Mouse (Mus musculus) limb, embryonic 15.5 days (tissue): ENCODE data around the gene Lcmt1. TPM values are rescaled to one million over a fixed set of nuclear protein-coding genes. Genes with fewer than 3 reads are reported as not detected.

Experiments used
- ATAC-seq: fragments of 200-750 bp; cut with Nextera tagmentation; 2 replicates; pipeline ENCODE4 v1.8.0; 2017; ENCODE audit warnings: low read depth, moderate TSS enrichment; ENCODE audit not compliant: insufficient number of reproducible peaks, low FRiP score, low TSS enrichment
- H3K27ac ChIP-seq: fragments of 300-500 bp; sonication (generic); 2 replicates; pipeline ENCODE4 v1.5.1; 2015; ENCODE audit warnings: moderate library complexity, mild to moderate bottlenecking, inconsistent platforms
- H3K27me3 ChIP-seq: fragments of 300-500 bp; sonication (generic); 2 replicates; pipeline ENCODE4 v1.6.1; 2015; ENCODE audit warnings: inconsistent platforms
- H3K36me3 ChIP-seq: fragments of 300-500 bp; sonication (generic); 2 replicates; pipeline ENCODE4 v1.6.1; 2015; ENCODE audit warnings: inconsistent platforms
- H3K4me1 ChIP-seq: fragments of 300-500 bp; sonication (generic); 2 replicates; pipeline ENCODE4 v1.6.1; 2015; ENCODE audit warnings: inconsistent platforms
- H3K4me2 ChIP-seq: fragments of 300-500 bp; sonication (generic); 2 replicates; pipeline ENCODE4 v1.6.1; 2015; ENCODE audit warnings: mild to moderate bottlenecking, inconsistent platforms
- H3K4me3 ChIP-seq: fragments of 300-500 bp; sonication (generic); 2 replicates; pipeline ENCODE4 v1.5.1; 2015; ENCODE audit warnings: mild to moderate bottlenecking, inconsistent platforms
- H3K9ac ChIP-seq: fragments of 300-500 bp; sonication (generic); 2 replicates; pipeline ENCODE4 v1.6.1; 2015; ENCODE audit warnings: inconsistent platforms
- H3K9me3 ChIP-seq: fragments of 300-500 bp; sonication (generic); 2 replicates; pipeline ENCODE4 v1.6.1; 2016; ENCODE audit warnings: inconsistent platforms
- WGBS: fragments of 180-500 bp; shearing (Covaris S2); methylation state at CpG from one replicate; pipeline ENCODE4 v1.1.7; 2015; 5-methylcytosine and 5-hydroxymethylcytosine counted together
- polyA plus RNA-seq: library from polyadenylated mRNA; unstranded; fragments of >200 nt; fragmentation: Nextera tagmentation; extraction: Ambion mirVana; gene quantifications from 2 replicates; pipeline ENCODE4 v1.2.1, GENCODE M21; 2015

The Lcmt1 gene
- polyA plus RNA-seq, 1 experiment from 2014 or later, result 42.8 TPM

DNA sequence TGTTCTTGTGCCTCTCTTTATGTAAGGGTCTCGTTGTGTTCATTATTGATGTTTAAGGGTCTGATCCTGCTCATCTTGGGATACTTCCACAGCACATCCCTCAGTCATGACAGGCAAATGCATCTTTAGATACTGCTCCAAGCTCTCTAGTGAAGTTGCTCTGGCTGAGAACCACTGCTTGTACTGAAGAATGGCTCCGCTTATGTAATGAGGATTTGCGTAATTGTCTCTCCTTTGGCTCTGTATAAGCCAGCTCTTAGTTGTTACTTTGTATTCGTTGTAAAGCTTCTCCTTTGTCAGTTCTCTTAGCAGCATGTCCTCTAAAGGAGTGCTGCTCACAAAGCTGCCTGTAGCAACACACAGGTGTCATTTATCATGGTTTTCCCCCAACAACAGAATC, 37.4 kb downstream of the Lcmt1 start:
- WGBS, result 91% methylated on average over 4 of the region's 4 CpGs
- Histone ChIP-seq H3K9me3 (no peaks in the 10 kb centered on the region), H3K4me2 (no peak overlapping the region), H3K9ac (no peak overlapping the region), H3K36me3 (peaks cover 49% of the 10 kb centered on the region), H3K27ac (no peak overlapping the region), H3K27me3 (no peaks in the 10 kb centered on the region), H3K4me1 (no peaks in the 10 kb centered on the region), H3K4me3 (no peak overlapping the region)
- no peak for ATAC-seq

- no peak for ATAC-seq
- no peak overlapping the region for H3K9ac ChIP-seq
- no peak overlapping the region for H3K27ac ChIP-seq
- WGBS, result 87% methylated on average over 7 of the region's 7 CpGs
- no peaks in the 10 kb centered on the region for H3K4me1 ChIP-seq
- peaks cover 37% of the 10 kb centered on the region for H3K36me3 ChIP-seq
- H3K27me3 ChIP-seq, result no peaks in the 10 kb centered on the region
- H3K4me2 ChIP-seq, result no peak overlapping the region
- no peak overlapping the region for H3K4me3 ChIP-seq
- H3K9me3 ChIP-seq, result no peaks in the 10 kb centered on the region
Observed at GRCm38 (mm10) chr7:123410502-123410901, 40.9 kb downstream of the Lcmt1 start.

- H3K9ac ChIP-seq, result no peak overlapping the region
- no peak for ATAC-seq
- 84% methylated on average over 1 of the region's 1 CpGs for WGBS
- no peaks in the 10 kb centered on the region for H3K4me1 ChIP-seq
- H3K9me3 ChIP-seq, result no peaks in the 10 kb centered on the region
- H3K36me3 ChIP-seq, result peaks cover 32% of the 10 kb centered on the region
- H3K4me2 ChIP-seq, result no peak overlapping the region
- no peaks in the 10 kb centered on the region for H3K27me3 ChIP-seq
- no peak overlapping the region for H3K4me3 ChIP-seq
- H3K27ac ChIP-seq, result no peak overlapping the region
Observed at GRCm38 (mm10) chr7:123411109-123411508, 41.5 kb downstream of the Lcmt1 start.

GRCm38 (mm10) chr7:123412143-123412542, 42.6 kb downstream of the Lcmt1 start:
- no peaks in the 10 kb centered on the region for H3K9me3 ChIP-seq
- no peak overlapping the region for H3K9ac ChIP-seq
- peaks cover 26% of the 10 kb centered on the region for H3K36me3 ChIP-seq
- H3K4me3 ChIP-seq, result no peak overlapping the region
- H3K4me2 ChIP-seq, result no peak overlapping the region
- WGBS, result 88% methylated on average over 3 of the region's 3 CpGs
- H3K27me3 ChIP-seq, result no peaks in the 10 kb centered on the region
- H3K27ac ChIP-seq, result no peak overlapping the region
- ATAC-seq, result no peak
- no peaks in the 10 kb centered on the region for H3K4me1 ChIP-seq

GRCm38 (mm10) chr7:123416803-123417202, 47.2 kb downstream of the Lcmt1 start:
- Histone ChIP-seq H3K4me1 (no peaks in the 10 kb centered on the region), H3K27ac (no peak overlapping the region), H3K36me3 (peaks cover 39% of the 10 kb centered on the region), H3K9ac (no peak overlapping the region), H3K27me3 (no peaks in the 10 kb centered on the region), H3K4me3 (no peak overlapping the region), H3K4me2 (no peak overlapping the region), H3K9me3 (no peaks in the 10 kb centered on the region)
- 75% methylated on average over 4 of the region's 4 CpGs for WGBS
- ATAC-seq, result no peak

DNA sequence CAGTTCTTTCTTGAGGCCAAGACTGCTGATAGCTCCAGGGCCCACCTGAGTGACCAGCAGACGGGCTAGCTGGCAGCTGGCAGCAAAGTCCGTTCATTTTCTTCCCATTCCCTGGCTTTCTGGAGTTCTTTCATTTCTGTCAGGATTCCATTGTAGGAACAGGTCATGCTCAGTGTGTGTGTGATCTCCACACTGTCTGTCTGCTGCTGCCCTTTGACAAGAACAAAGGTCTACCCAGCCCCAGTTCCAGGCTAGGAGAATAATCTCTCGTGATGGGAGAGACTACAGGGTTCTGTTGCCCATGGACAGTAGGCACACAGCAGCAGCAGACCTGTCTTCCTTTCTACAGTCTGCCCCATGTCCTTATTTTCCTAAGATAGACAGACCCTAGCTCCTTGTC, 48.1 kb downstream of the Lcmt1 start:
- ATAC-seq, result no peak
- Histone ChIP-seq H3K4me2 (no peak overlapping the region), H3K9ac (no peak overlapping the region), H3K9me3 (no peaks in the 10 kb centered on the region), H3K27me3 (no peaks in the 10 kb centered on the region), H3K4me3 (no peak overlapping the region), H3K4me1 (no peaks in the 10 kb centered on the region), H3K27ac (no peak overlapping the region), H3K36me3 (peaks cover 42% of the 10 kb centered on the region)
- WGBS, result 84% methylated on average over 3 of the region's 3 CpGs

- Histone ChIP-seq H3K4me2 (no peak overlapping the region), H3K4me1 (no peaks in the 10 kb centered on the region), H3K36me3 (peaks cover 48% of the 10 kb centered on the region), H3K9me3 (no peaks in the 10 kb centered on the region), H3K27ac (no peak overlapping the region), H3K4me3 (no peak overlapping the region), H3K27me3 (no peaks in the 10 kb centered on the region), H3K9ac (no peak overlapping the region)
- no peak for ATAC-seq
- WGBS, result 92% methylated on average over 4 of the region's 4 CpGs
Observed at GRCm38 (mm10) chr7:123419984-123420383, 50.4 kb downstream of the Lcmt1 start.

DNA sequence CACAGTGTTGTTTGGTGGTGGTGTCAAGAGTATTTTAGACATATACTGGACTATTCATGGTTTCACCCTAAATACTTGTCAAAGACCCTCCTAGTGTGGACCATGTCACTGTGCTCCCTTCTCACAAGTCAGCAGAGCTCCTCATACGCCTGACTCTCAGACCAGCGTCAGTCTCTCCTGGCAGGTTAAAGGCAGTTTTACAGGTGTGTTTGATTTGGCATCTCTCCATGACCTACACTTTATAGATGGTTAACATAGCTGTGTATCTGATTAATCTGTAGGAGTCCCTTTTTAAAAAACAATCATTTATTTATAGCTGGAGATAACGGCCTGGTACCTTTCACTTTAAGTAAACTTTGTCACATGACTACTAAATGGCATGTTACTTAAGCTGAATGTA, 52.4 kb downstream of the Lcmt1 start:
- H3K9me3 ChIP-seq, result no peaks in the 10 kb centered on the region
- no peaks in the 10 kb centered on the region for H3K4me1 ChIP-seq
- H3K9ac ChIP-seq, result no peak overlapping the region
- no peak overlapping the region for H3K4me3 ChIP-seq
- H3K4me2 ChIP-seq, result no peak overlapping the region
- no peak overlapping the region for H3K27ac ChIP-seq
- no peak for ATAC-seq
- peaks cover 55% of the 10 kb centered on the region for H3K36me3 ChIP-seq
- WGBS, result 62% methylated on average over 3 of the region's 3 CpGs
- H3K27me3 ChIP-seq, result no peaks in the 10 kb centered on the region

- Histone ChIP-seq H3K9ac (no peak overlapping the region), H3K27ac (no peak overlapping the region), H3K4me2 (no peak overlapping the region), H3K9me3 (no peaks in the 10 kb centered on the region), H3K4me1 (no peaks in the 10 kb centered on the region), H3K27me3 (no peaks in the 10 kb centered on the region), H3K36me3 (peaks cover 56% of the 10 kb centered on the region), H3K4me3 (no peak overlapping the region)
- ATAC-seq, result no peak
- WGBS, result 91% methylated on average over 6 of the region's 6 CpGs
Observed at GRCm38 (mm10) chr7:123424281-123424680, 54.7 kb downstream of the Lcmt1 start.

DNA sequence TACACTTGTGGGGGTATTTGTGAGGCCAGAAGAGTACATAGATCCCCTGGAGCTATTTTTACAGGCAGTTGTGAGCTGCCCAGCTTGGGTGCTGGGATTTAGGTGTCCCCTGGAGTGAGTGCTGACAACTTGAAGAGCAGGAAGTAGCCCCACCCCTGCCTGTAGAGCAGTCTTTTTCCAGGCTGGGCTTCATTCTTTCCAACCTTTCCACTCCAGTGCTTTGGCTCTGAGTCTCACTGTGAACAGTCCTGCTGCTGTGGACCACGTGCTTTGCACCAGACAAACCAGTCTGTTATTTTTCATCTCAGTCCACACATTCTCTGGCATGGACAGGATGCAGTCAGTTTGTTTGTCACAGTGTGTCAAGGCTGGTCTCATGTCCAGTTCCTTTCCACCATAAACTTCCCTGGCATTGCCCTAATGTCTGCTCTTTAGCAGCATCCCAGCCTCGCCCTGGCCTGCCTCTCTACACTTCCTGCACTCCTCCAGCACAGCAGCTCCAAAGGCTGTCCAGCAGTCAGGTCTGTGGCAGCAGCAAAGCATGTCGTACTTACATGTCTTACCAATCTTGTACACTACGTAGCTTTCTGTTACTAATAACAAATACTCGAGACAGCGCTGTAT, 55.7 kb downstream of the Lcmt1 start:
- no peak for ATAC-seq
- Histone ChIP-seq H3K4me2 (no peak overlapping the region), H3K4me3 (no peak overlapping the region), H3K27me3 (no peaks in the 10 kb centered on the region), H3K36me3 (peaks cover 50% of the 10 kb centered on the region), H3K4me1 (no peaks in the 10 kb centered on the region), H3K27ac (no peak overlapping the region), H3K9ac (no peak overlapping the region), H3K9me3 (no peaks in the 10 kb centered on the region)
- WGBS, result 85% methylated on average over 6 of the region's 6 CpGs

- H3K9ac ChIP-seq, result no peak overlapping the region
- H3K4me2 ChIP-seq, result no peak overlapping the region
- H3K36me3 ChIP-seq, result peaks cover 28% of the 10 kb centered on the region
- 79% methylated on average over 8 of the region's 8 CpGs for WGBS
- H3K4me1 ChIP-seq, result no peaks in the 10 kb centered on the region
- H3K27me3 ChIP-seq, result no peaks in the 10 kb centered on the region
- no peak overlapping the region for H3K27ac ChIP-seq
- ATAC-seq, result no peak
- no peaks in the 10 kb centered on the region for H3K9me3 ChIP-seq
- no peak overlapping the region for H3K4me3 ChIP-seq
Observed at GRCm38 (mm10) chr7:123429624-123430410, 60.2 kb downstream of the Lcmt1 start.

DNA sequence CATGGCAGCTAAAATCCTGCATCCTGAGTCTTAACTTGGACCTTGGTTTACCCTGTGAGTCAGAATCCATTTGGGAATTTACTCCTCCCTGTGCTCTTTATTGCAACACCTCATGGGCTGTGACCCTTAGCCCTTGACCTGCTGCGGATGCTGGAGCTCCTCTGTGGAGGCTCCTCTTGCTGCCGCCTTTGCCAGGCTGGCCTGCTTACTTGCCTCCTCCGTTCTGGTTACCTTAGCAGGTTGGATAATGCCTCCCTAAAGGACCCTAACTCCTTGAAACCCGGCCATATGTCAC, 60.8 kb downstream of the Lcmt1 start:
- 83% methylated on average over 4 of the region's 4 CpGs for WGBS
- H3K4me2 ChIP-seq, result no peak overlapping the region
- H3K36me3 ChIP-seq, result peaks cover 24% of the 10 kb centered on the region
- H3K9me3 ChIP-seq, result no peaks in the 10 kb centered on the region
- H3K9ac ChIP-seq, result no peak overlapping the region
- no peaks in the 10 kb centered on the region for H3K27me3 ChIP-seq
- H3K27ac ChIP-seq, result no peak overlapping the region
- ATAC-seq, result no peak
- no peaks in the 10 kb centered on the region for H3K4me1 ChIP-seq
- no peak overlapping the region for H3K4me3 ChIP-seq
